31 mouse cellular contexts compared by ENCODE assay signal in genomic region chr12:17707472-17707871, GRCm38 (mm10).
"Had no signal": no experiment of that assay in that cellular context is flagged by ENCODE, and none has a peak within 500 bp of the region (broad histone marks: within the 10 kb centered on the region; RNA-seq: fewer than 3 reads in every experiment).

No protein-coding gene starts in this region.

- H3K4me3 ChIP-seq: left cerebral cortex, adult 2 months; limb, embryonic 10.5 days; limb, embryonic 12.5 days; limb, embryonic 13.5 days; limb, embryonic 15.5 days; liver, embryonic 12.5 days; liver, embryonic 13.5 days; liver, embryonic 15.5 days; lung, embryonic 15.5 days; megakaryocyte, embryonic 14.5 days; midbrain, embryonic 10.5 days; midbrain, embryonic 12.5 days; midbrain, embryonic 13.5 days; midbrain, embryonic 15.5 days; myocyte had no signal

- H3K9ac ChIP-seq: limb, embryonic 12.5 days; limb, embryonic 13.5 days; limb, embryonic 15.5 days; liver, embryonic 12.5 days; liver, embryonic 13.5 days; liver, embryonic 14.5 days; liver, embryonic 15.5 days; liver, postnatal 0 days; lung, embryonic 14.5 days; lung, embryonic 15.5 days; midbrain, embryonic 12.5 days; midbrain, embryonic 13.5 days; midbrain, embryonic 15.5 days had no signal

- ATAC-seq: liver, embryonic 12.5 days; liver, postnatal 0 days; lung, postnatal 0 days; midbrain, embryonic 13.5 days; midbrain, embryonic 15.5 days; midbrain, embryonic 16.5 days had no signal

- H3K36me3 ChIP-seq: limb, embryonic 10.5 days; limb, embryonic 12.5 days; limb, embryonic 13.5 days; limb, embryonic 15.5 days; liver, embryonic 12.5 days; liver, embryonic 13.5 days; liver, embryonic 15.5 days; lung, embryonic 15.5 days; midbrain, embryonic 12.5 days; midbrain, embryonic 13.5 days; midbrain, embryonic 15.5 days had no signal

- H3K9me3 ChIP-seq: limb, embryonic 10.5 days; limb, embryonic 12.5 days; limb, embryonic 13.5 days; limb, embryonic 15.5 days; liver, embryonic 12.5 days; liver, embryonic 13.5 days; liver, embryonic 15.5 days; lung, embryonic 15.5 days; megakaryocyte, embryonic 14.5 days; midbrain, embryonic 10.5 days; midbrain, embryonic 12.5 days; midbrain, embryonic 13.5 days; midbrain, embryonic 15.5 days had no signal

- H3K27ac ChIP-seq: left cerebral cortex, adult 2 months; limb, embryonic 10.5 days; limb, embryonic 12.5 days; limb, embryonic 13.5 days; limb, embryonic 15.5 days; liver, embryonic 12.5 days; liver, embryonic 13.5 days; liver, embryonic 14.5 days; liver, embryonic 15.5 days; lung, embryonic 15.5 days; macrophage; midbrain, embryonic 10.5 days; midbrain, embryonic 12.5 days; midbrain, embryonic 13.5 days; midbrain, embryonic 15.5 days had no signal

- H3K4me2 ChIP-seq: limb, embryonic 12.5 days; limb, embryonic 13.5 days; limb, embryonic 15.5 days; liver, embryonic 12.5 days; liver, embryonic 13.5 days; liver, embryonic 15.5 days; lung, embryonic 14.5 days; lung, embryonic 15.5 days; midbrain, embryonic 11.5 days; midbrain, embryonic 12.5 days; midbrain, embryonic 13.5 days; midbrain, embryonic 15.5 days had no signal

- H3K27me3 ChIP-seq: limb, embryonic 12.5 days; limb, embryonic 13.5 days; limb, embryonic 15.5 days; liver, embryonic 12.5 days; liver, embryonic 13.5 days; liver, embryonic 15.5 days; lung, embryonic 15.5 days; megakaryocyte, embryonic 14.5 days; midbrain, embryonic 12.5 days; midbrain, embryonic 13.5 days; midbrain, embryonic 15.5 days had no signal

- DNase-seq: left cerebral cortex, postnatal 4 days; liver; liver, embryonic 13.5 days; liver, postnatal 0 days; lung, adult 18-20 months; lung, adult 2 months; lung, embryonic 14.5 days; lung, postnatal 10 days; lung, postnatal 14 days; lung, postnatal 36 days; lung, postnatal 4 days; midbrain, embryonic 14.5 days had no signal
